Mouse (Mus musculus): ENCODE measurements around the gene Myoz2.

DNA sequence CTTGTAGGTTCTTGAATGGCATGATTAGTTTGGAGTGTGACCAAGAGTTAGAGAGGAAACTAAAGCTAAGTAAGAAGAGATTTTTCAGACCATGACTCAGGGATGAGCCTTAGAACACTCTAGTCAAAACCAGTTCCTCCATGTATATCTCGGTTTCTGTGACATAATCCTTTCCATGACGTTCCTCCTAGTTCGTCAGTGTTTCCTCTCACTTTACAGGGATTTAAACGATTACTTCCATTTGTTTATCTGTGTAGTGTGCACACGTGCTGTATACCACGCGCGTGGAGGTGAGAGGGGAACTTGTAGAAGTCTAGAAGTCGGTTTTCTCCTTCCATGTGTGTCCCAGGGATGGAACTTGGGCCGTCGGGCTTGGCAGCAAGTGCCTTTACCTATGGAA lies 47.9 kb downstream of the Myoz2 start:
- TF ChIP-seq POLR2A (IDR thresholded peaks at IDR 0.05; ENCODE audit: extremely low read depth, insufficient read depth, low read length), result no peak
- TF ChIP-seq CTCF (IDR thresholded peaks at IDR 0.05; ENCODE audit: extremely low read depth, insufficient read depth, low read length), result no peak

All from cortical plate, adult 2 months (tissue).